Mouse (Mus musculus): ENCODE measurements around the gene 2210408I21Rik. TPM values are rescaled to one million over a fixed set of nuclear protein-coding genes. Genes with fewer than 3 reads are reported as not detected.

The 2210408I21Rik gene
- polyA plus RNA-seq, 1 experiment = 11.2 TPM

DNA sequence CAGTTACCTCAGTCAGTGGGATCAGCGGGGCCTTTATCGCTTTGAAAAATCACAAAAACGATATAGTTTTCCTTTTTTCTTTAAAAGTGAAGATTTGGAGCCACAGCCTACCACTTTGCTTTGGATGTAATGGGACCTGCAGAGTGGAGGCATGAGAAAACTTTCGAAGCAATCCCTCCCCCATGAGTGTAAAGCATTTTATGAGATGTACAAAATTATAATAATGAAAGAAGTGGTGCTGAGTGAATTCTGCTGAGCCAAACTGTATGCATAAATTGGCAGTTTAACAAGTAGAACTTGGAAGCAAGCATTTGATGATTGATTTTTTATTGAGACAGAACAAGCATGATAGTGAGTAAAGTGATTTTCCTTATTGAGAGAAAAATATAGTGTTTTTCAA, 250.7 kb downstream of the 2210408I21Rik start:
- no peak for TF ChIP-seq POLR2A (IDR thresholded peaks at IDR 0.05; ENCODE audit: low read depth, low read length)
- TF ChIP-seq CTCF (IDR thresholded peaks at IDR 0.05; ENCODE audit: borderline replicate concordance, insufficient read depth, low read length) = no peak
- no peak overlapping the region for H3K27ac ChIP-seq (ENCODE audit: insufficient read depth, low read length)
- H3K4me1 ChIP-seq (ENCODE audit: control insufficient read depth, insufficient read depth, low read length) = no peaks in the 10 kb centered on the region
- H3K4me3 ChIP-seq (ENCODE audit: insufficient read depth, low read length) = no peak overlapping the region

DNA sequence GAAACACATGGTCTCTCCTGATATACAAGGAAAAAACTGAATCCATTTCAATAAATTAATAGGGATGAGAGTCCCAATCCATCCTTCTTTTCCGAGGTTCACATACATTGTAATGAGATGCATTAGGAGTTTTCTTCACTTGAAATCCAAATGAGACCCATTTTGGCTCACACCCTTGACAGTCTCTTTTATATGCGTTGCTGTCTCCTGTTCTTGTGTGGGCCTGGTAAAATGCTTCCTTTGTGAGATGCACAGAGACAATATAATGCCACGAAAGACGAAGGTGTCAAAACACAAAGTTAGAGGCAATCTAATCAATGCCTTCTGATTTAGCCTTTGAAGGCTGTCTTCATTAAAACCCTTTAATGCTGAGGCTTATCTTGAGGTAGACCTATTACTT, 252.8 kb downstream of the 2210408I21Rik start:
- H3K4me3 ChIP-seq (ENCODE audit: insufficient read depth, low read length) = no peak overlapping the region
- H3K27ac ChIP-seq (ENCODE audit: insufficient read depth, low read length) = no peak overlapping the region
- H3K4me1 ChIP-seq (ENCODE audit: control insufficient read depth, insufficient read depth, low read length) = no peaks in the 10 kb centered on the region
- TF ChIP-seq CTCF (IDR thresholded peaks at IDR 0.05; ENCODE audit: borderline replicate concordance, insufficient read depth, low read length) (no peak), POLR2A (IDR thresholded peaks at IDR 0.05; ENCODE audit: low read depth, low read length) (no peak)

DNA sequence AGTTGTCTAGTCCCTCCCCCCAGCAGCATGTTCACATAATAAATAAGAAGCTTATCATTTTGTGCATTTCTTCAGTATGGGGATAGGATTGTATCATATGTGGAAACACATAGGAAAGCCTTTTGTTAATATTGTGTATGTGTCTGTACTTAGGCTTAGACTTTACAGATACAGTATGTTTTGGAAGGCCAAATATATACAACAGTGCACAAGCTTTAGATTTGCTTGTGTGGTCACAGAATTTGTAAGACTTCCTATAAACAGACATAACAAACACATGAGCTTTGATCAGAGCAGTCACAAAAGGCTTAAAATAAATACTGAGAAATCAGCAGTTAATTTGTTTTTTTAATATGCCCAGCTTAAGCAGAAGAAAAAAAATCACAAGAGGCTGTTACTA, 253.9 kb downstream of the 2210408I21Rik start:
- Histone ChIP-seq H3K4me1 (ENCODE audit: control insufficient read depth, insufficient read depth, low read length) (no peaks in the 10 kb centered on the region), H3K27ac (ENCODE audit: insufficient read depth, low read length) (no peak overlapping the region), H3K4me3 (ENCODE audit: insufficient read depth, low read length) (no peak overlapping the region)
- no peak for TF ChIP-seq CTCF (IDR thresholded peaks at IDR 0.05; ENCODE audit: borderline replicate concordance, insufficient read depth, low read length)
- TF ChIP-seq POLR2A (IDR thresholded peaks at IDR 0.05; ENCODE audit: low read depth, low read length) = no peak

DNA sequence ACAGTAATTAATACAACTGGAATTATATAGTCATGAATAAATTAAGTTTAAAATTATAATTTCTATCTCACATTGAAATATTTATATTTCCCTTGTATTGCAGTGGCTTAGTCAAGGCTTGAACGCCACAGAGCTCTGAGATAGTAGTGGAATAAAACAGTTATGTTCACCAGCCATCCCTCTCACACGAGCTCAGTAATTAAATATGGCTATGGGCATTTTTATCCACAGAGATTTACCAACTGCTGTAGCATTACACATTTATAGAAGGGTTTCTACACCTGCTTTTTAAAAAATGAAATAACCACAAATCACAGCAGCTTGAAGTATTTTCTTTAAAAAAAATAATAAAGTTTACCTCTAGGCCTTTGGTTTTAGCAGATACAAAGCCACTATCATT, 261.0 kb downstream of the 2210408I21Rik start:
- no peak overlapping the region for H3K4me3 ChIP-seq (ENCODE audit: insufficient read depth, low read length)
- H3K27ac ChIP-seq (ENCODE audit: insufficient read depth, low read length) = no peak overlapping the region
- TF ChIP-seq POLR2A (IDR thresholded peaks at IDR 0.05; ENCODE audit: low read depth, low read length) = no peak
- H3K4me1 ChIP-seq (ENCODE audit: control insufficient read depth, insufficient read depth, low read length) = no peaks in the 10 kb centered on the region

GRCm38 (mm10) chr13:77396981-77397380, 261.6 kb downstream of the 2210408I21Rik start:
- Histone ChIP-seq H3K4me3 (ENCODE audit: insufficient read depth, low read length) (no peak overlapping the region), H3K4me1 (ENCODE audit: control insufficient read depth, insufficient read depth, low read length) (no peaks in the 10 kb centered on the region), H3K27ac (ENCODE audit: insufficient read depth, low read length) (no peak overlapping the region)
- TF ChIP-seq POLR2A (IDR thresholded peaks at IDR 0.05; ENCODE audit: low read depth, low read length) (no peak), CTCF (IDR thresholded peaks at IDR 0.05; ENCODE audit: borderline replicate concordance, insufficient read depth, low read length) (no peak)

DNA sequence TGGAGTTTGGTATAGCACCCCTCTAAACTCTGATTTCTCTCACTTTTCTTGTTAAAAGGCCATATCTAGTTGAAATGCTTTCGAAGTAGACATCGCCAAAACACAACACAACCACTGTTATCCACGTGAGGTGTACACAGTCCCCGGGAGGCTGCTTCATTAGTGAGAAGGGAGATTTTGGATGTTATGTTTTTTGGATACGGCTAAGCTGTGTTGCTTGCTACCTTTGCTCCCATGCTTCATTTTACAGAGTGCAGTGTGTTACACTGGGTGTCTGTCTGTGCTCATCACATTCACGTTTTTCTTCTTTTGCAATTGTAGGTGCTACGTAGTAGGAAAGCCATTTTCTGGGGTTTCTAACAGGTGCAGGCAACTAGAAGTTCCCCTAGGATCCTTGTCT, 262.3 kb downstream of the 2210408I21Rik start:
- TF ChIP-seq POLR2A (IDR thresholded peaks at IDR 0.05; ENCODE audit: low read depth, low read length) (no peak), CTCF (IDR thresholded peaks at IDR 0.05; ENCODE audit: borderline replicate concordance, insufficient read depth, low read length) (no peak)
- Histone ChIP-seq H3K27ac (ENCODE audit: insufficient read depth, low read length) (no peak overlapping the region), H3K4me1 (ENCODE audit: control insufficient read depth, insufficient read depth, low read length) (no peaks in the 10 kb centered on the region), H3K4me3 (ENCODE audit: insufficient read depth, low read length) (no peak overlapping the region)

- Histone ChIP-seq H3K4me3 (ENCODE audit: insufficient read depth, low read length) (no peak overlapping the region), H3K27ac (ENCODE audit: insufficient read depth, low read length) (no peak overlapping the region), H3K4me1 (ENCODE audit: control insufficient read depth, insufficient read depth, low read length) (no peaks in the 10 kb centered on the region)
- TF ChIP-seq CTCF (IDR thresholded peaks at IDR 0.05; ENCODE audit: borderline replicate concordance, insufficient read depth, low read length) = no peak
- no peak for TF ChIP-seq POLR2A (IDR thresholded peaks at IDR 0.05; ENCODE audit: low read depth, low read length)
These were observed 263.1 kb downstream of the 2210408I21Rik start for GRCm38 (mm10) chr13:77398477-77398876.

- H3K4me3 ChIP-seq (ENCODE audit: insufficient read depth, low read length) = no peak overlapping the region
- H3K27ac ChIP-seq (ENCODE audit: insufficient read depth, low read length) = no peak overlapping the region
- no peak for TF ChIP-seq POLR2A (IDR thresholded peaks at IDR 0.05; ENCODE audit: low read depth, low read length)
- no peak for TF ChIP-seq CTCF (IDR thresholded peaks at IDR 0.05; ENCODE audit: borderline replicate concordance, insufficient read depth, low read length)
- H3K4me1 ChIP-seq (ENCODE audit: control insufficient read depth, insufficient read depth, low read length) = no peaks in the 10 kb centered on the region
These were observed 265.4 kb downstream of the 2210408I21Rik start for GRCm38 (mm10) chr13:77400762-77401161.

DNA sequence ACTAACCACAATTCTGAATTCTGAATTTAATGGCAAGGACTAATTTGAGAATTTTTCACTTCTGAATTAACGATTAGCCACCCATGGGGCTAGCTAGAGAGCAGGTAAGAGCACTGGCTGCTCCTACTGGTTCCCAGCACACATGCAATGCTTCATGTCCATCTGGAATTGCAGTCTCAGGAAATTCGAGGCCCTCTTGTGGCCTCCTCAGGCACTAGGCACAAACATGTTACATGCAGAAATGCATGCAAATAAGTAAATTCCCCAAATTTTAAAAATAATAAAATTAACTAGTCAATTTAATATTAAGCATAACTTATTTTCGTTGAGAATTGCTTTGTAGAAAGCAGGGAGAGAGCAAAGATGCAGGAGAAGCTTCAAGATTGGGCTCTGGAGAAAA, 273.2 kb downstream of the 2210408I21Rik start:
- no peaks in the 10 kb centered on the region for H3K4me1 ChIP-seq (ENCODE audit: control insufficient read depth, insufficient read depth, low read length)
- no peak overlapping the region for H3K27ac ChIP-seq (ENCODE audit: insufficient read depth, low read length)
- TF ChIP-seq CTCF (IDR thresholded peaks at IDR 0.05; ENCODE audit: borderline replicate concordance, insufficient read depth, low read length) (no peak), POLR2A (IDR thresholded peaks at IDR 0.05; ENCODE audit: low read depth, low read length) (no peak)
- H3K4me3 ChIP-seq (ENCODE audit: insufficient read depth, low read length) = no peak overlapping the region

DNA sequence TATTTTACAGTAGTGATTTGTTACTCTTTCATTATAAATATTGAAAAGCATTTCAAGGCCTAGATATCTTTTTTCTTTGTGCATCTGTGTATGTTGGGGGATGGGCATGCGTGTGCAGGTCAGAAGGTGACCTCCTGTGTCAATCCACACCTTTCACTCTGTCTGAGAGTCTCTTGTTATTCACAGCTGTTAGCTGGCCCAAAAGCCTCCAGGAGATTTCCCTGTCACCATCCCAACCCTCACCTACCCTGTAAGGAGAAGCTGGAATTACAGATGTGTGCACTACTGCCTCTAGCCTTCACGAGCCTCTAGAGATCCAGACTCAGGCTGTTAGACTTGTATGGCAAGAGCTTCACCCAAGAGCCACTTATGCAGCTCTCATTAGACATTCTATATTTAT, 274.5 kb downstream of the 2210408I21Rik start:
- H3K4me1 ChIP-seq (ENCODE audit: control insufficient read depth, insufficient read depth, low read length) = no peaks in the 10 kb centered on the region

GRCm38 (mm10) chr13:77412829-77413228, 277.5 kb downstream of the 2210408I21Rik start:
- Histone ChIP-seq H3K27ac (ENCODE audit: insufficient read depth, low read length) (no peak overlapping the region), H3K4me3 (ENCODE audit: insufficient read depth, low read length) (no peak overlapping the region), H3K4me1 (ENCODE audit: control insufficient read depth, insufficient read depth, low read length) (no peaks in the 10 kb centered on the region)
- no peak for TF ChIP-seq CTCF (IDR thresholded peaks at IDR 0.05; ENCODE audit: borderline replicate concordance, insufficient read depth, low read length)
- no peak for TF ChIP-seq POLR2A (IDR thresholded peaks at IDR 0.05; ENCODE audit: low read depth, low read length)

More for the DNA sequence above, 274.5 kb downstream of the 2210408I21Rik start:
- no peak for TF ChIP-seq POLR2A (IDR thresholded peaks at IDR 0.05; ENCODE audit: low read depth, low read length)
- no peak for TF ChIP-seq CTCF (IDR thresholded peaks at IDR 0.05; ENCODE audit: borderline replicate concordance, insufficient read depth, low read length)
- H3K4me3 ChIP-seq (ENCODE audit: insufficient read depth, low read length) = no peak overlapping the region
- no peak overlapping the region for H3K27ac ChIP-seq (ENCODE audit: insufficient read depth, low read length)

Data from embryonic fibroblast, embryonic 13.5 days (primary cell).